Mouse (Mus musculus): ENCODE measurements around the gene Ispd.

Gene Ispd

DNA sequence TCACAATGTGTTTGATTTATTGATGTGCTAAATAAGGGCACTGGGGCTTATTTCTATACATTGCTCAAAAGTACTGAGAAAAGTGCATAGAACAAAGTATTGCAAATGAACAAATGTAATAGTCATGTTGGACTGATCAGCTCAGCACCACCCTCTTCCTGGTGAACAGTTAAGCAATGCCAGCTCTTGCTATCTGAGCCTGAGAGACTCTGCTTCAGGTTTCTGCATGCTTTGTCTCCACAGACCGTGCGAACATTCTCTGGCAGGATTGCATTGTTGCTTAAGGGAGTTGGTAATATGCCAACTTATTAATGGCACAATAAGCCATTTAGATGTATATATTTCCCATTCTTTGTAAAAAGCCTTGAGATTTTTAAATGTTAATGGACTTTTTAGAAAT is 182.9 kb downstream of the Ispd start:
- no peak for DNase-seq (ENCODE audit: low spot score)

DNA sequence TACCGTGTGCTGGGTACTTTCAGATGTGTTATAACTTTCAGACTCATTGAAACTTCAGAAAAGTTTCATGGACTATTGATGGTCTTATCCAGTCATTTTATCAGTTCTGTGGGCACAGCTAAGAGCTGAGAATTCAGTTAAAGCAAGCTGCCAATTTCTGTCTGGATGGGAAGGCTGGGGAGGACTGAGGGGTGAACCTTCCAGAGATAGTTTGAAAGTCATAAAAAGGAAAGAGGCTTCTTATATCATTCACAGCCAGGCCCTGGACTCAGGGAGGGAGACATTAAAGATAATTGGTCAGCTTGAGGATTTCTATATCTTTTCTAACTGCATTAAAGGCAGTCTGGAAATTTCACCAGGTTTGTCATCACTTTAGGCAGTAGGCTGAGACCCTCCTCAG is 185.7 kb downstream of the Ispd start:
- no peak for DNase-seq (ENCODE audit: low spot score)

DNA sequence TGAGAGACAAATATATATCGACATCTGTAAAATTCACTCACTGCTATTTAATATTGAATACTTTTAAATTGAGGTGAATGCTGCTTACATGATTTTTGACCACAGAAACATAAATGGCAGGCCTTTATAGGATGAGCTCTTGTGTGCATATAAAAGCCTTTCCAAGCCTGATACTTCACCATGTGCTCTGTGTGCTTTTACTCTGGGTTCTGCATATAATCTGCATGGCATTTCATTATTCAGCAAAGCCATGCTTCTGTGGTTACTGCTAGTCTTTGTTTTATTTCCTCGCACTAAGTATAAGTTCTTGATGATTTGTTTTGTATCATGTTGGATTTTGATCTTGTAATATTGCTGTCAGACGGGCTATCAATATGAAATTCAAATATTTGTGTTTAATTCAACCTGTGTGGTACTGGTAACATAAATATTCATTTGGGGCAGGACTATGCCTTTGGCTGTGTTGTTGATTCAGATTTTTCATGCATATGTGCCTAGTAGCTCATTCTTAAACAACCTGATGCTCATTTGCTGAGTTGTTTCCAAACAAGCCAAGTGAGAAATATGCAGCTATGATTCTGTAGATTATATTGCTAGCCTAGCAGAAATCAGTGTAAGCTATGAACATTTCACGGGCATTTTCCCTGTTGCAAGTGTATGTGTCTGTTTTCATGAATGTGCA is 189.3 kb downstream of the Ispd start:
- no peak for DNase-seq (ENCODE audit: low spot score)

GRCm38 (mm10) chr12:36584828-36585227 is 203.6 kb downstream of the Ispd start:
- DNase-seq (ENCODE audit: low spot score), result no peak

- DNase-seq (ENCODE audit: low spot score), result no peak
Measured at GRCm38 (mm10) chr12:36597539-36598250, 216.4 kb downstream of the Ispd start.

- no peak for DNase-seq (ENCODE audit: low spot score)
Measured at GRCm38 (mm10) chr12:36621960-36622736, 240.9 kb downstream of the Ispd start.

DNA sequence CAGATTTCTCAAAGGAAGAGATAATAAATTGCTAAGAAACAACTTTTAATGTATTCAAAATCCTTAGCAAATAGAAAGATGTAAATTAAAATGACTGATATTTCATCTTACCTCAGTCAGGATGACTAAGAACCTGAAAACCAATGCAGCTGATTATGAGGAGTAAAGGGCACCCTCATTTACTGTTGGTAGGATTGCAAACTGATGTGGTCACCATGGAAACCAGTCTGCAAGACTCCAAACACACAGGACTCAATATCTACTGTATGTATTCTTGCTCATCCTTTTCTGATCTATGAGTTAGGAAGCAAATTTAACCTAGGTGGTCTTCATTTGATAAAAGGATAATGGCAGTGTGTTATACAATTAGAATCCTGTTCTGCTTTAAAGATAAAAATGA is 246.0 kb downstream of the Ispd start:
- DNase-seq (ENCODE audit: low spot score), result no peak

GRCm38 (mm10) chr12:36632427-36632826 is 251.2 kb downstream of the Ispd start:
- DNase-seq (ENCODE audit: low spot score), result no peak

- no peak for DNase-seq (ENCODE audit: low spot score)
Measured at GRCm38 (mm10) chr12:36647514-36647913, 266.3 kb downstream of the Ispd start.

DNA sequence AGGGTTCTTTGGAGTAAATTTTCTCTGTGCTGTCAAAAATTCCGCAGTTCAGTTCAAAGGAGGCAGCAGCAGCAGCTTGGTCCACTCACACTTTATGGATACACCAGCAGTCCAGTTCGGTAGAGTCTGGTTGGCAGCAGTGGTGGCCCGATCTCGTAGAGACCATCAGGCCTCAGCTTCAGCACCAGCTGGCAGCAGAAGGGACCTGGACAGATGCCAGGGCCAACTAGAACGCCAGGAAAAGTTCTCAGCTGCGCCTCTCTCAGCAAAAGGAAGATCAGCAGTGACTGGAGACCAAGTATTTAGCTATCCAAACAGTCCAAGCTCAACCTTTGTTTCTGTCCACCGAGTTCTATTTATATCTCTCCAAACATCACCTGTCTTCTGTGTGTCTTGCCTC is 281.2 kb downstream of the Ispd start:
- DNase-seq (ENCODE audit: low spot score), result no peak

DNA sequence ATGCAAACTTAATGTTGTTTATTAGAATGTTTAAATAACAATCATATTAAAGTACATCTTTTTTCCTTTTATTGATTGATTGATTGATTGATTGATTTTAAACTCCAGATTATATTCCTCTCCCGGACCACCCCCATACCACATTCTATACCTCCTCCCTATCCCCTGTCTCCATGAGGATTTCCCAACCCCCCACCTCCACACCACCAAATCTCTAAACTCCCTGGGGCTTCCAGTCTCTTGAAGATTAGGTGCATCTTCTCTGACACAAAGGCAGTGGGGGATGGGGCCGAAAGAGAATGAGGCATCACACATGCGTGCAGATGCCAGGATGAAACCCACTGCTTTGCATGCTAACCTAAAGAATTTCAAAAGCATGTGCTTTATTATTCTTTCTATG is 283.5 kb downstream of the Ispd start:
- no peak for DNase-seq (ENCODE audit: low spot score)

DNA sequence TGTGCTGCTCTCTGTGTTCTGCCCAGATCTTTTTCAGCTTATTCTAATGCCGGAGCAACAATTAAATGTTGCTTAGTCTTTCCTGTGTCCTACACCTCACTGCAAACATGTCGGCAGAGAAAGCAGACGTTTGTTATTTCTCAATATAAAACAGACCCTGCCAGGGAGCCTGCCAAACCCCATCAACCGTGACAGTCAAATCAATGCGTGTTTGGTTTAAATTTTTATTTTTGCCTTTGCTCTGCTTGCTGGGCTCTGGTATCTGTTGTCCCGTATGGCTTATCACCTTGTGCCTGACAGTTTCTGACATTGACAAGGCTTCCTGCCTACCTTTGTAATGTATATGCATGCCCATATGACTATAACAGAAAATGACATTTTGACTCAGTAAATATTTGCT is 285.5 kb downstream of the Ispd start:
- DNase-seq (ENCODE audit: low spot score), result no peak

GRCm38 (mm10) chr12:36670164-36670908 is 289.1 kb downstream of the Ispd start:
- no peak for DNase-seq (ENCODE audit: low spot score)

- no peak for DNase-seq (ENCODE audit: low spot score)
Measured at GRCm38 (mm10) chr12:36670915-36671579, 289.8 kb downstream of the Ispd start.

DNA sequence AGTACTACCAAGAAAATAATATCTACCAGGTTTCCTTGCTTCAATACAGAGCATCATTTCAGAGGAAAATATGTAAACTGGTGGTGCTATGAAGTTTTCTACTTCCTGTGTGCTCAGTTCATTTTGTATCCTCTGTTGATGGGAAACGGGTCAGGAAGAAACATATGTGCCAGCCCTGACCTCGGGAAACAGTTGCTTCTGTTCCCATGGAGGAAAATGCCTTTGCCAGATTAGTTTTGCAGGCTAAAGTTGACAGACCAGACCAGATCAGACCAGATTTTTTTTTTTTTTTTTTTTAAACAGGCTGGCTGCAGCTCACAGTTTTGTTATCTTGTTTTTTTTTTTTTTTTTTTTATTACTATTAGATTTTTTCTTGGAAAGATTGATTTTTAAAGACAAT is 293.2 kb downstream of the Ispd start:
- DNase-seq (ENCODE audit: low spot score), result no peak

DNA sequence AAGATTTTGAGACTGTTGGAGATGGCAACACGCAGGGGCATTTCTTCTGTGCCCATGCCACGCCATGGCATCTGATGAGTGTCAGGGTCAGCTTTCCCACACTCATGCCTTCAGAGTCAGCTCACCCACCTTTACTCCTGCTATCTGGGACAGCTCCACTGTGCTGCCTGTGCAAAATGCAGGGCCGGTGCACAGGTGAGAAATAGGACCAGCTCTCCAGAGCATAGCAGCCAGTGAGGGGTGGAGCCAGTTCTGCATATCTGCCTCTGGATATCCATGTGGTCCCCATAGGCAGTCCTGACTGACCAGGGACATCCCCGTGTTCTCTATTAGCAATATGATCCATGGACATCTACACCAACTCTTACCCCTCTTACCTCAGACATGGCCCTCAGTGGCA is 297.0 kb downstream of the Ispd start:
- DNase-seq (ENCODE audit: low spot score), result no peak

DNA sequence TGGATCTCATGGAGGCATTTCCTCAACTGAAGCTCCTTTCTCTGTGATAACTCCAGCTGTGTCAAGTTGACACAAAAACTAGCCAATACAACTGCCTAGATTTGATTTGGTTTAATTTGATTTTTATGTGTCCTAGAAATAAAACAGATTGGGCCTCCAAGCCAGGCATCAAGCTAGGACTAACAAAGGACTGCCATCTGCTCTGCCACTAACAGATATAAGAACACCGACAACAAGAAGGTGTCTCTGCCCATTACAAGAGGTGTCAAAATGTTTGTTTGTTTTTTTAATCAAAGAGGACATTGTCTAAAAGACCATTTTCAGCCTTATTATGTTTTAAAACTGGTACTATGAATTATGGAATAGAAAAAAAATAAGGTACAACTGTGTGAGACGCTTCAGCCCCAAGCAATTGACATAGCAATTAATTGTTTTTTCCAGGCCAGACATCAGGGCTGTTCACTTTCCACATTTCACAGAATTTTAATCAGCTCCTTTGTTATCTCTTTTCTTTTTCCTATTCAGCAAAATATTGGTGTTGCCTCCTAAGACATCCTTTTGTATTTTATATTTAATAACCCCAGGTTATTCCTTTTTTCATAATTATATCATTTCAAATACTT is 299.7 kb downstream of the Ispd start:
- no peak for DNase-seq (ENCODE audit: low spot score)

GRCm38 (mm10) chr12:36681779-36682178 is 300.5 kb downstream of the Ispd start:
- no peak for DNase-seq (ENCODE audit: low spot score)

DNA sequence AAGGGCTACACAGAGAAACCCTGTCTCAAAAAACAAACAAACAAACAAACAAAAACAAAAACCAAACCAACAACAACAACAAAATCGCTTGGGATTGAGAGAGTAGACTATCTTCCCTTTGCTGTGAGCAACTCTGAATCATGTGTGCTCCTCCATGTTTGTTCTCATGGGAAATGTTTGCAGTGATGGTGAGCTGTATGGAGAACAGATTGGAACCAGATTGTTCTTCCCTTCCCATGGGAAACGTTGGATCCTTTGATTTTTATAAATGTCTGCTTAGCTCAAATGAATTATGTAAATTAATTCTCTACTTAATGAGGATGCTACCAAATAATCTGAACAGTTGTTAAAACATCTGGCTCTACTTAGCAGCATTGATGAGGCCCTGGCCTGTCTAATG is 312.8 kb downstream of the Ispd start:
- no peak for DNase-seq (ENCODE audit: low spot score)

- no peak for DNase-seq (ENCODE audit: low spot score)
Measured at GRCm38 (mm10) chr12:36704380-36704779, 323.1 kb downstream of the Ispd start.

DNA sequence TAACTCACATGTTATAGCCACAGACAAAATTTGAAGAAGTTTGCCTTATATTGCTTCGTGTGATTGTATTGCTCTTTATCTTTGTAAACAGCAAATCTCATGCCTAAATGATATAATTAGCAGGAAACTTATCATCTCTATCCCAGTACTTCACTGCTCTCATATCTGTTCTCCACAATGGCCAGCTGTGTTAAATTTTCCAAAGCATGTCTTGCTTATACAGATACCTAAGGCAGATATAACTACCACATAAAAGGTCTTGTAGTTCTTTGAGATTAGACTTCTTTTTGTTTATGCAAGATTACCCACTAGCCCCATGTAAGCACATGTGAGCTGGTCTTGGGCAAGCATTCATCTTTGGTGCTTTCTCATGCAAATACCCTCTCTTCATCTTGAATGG is 327.6 kb downstream of the Ispd start:
- DNase-seq (ENCODE audit: low spot score), result no peak
